Mouse (Mus musculus): ENCODE data around the gene Prkaa1. TPM values are rescaled to one million over a fixed set of nuclear protein-coding genes. Genes with fewer than 3 reads are reported as not detected.

Prkaa1 gene
- polyA plus RNA-seq, 1 experiment from 2014 or later = 16.8 TPM

DNA sequence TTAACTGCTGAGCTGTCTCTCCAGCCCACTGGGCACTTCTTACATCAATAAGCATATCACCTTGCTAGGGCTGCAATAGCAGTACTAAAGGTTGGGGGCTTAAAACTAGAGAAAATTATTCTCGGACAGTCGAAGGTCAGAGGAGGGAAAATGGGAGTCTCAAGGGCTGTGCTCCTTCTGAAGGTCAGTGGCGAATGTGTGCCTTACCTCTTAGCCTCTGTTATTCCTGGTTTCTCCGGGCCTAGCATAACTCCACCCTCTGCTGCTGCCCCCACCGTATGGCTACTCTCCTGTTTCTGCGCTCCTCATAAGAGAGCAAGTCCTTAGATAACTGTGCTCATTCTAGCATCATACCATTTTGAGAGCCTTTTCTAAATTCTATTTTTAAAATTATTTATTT is 8.5 kb downstream of the Prkaa1 start:
- no peaks in the 10 kb centered on the region for H3K27me3 ChIP-seq
- H3K4me3 ChIP-seq = no peak overlapping the region
- H3K27ac ChIP-seq = no peak overlapping the region
- 93% methylated on average over 6 of the region's 6 CpGs for whole genome bisulfite sequencing
- H3K9ac ChIP-seq = no peak overlapping the region
- peaks cover 38% of the 10 kb centered on the region for H3K4me1 ChIP-seq
- no peaks in the 10 kb centered on the region for H3K36me3 ChIP-seq
- no peaks in the 10 kb centered on the region for H3K9me3 ChIP-seq
- no peak for ATAC-seq (ENCODE audit: low FRiP score, low read depth)
- no peak overlapping the region for H3K4me2 ChIP-seq (replicated peaks)

DNA sequence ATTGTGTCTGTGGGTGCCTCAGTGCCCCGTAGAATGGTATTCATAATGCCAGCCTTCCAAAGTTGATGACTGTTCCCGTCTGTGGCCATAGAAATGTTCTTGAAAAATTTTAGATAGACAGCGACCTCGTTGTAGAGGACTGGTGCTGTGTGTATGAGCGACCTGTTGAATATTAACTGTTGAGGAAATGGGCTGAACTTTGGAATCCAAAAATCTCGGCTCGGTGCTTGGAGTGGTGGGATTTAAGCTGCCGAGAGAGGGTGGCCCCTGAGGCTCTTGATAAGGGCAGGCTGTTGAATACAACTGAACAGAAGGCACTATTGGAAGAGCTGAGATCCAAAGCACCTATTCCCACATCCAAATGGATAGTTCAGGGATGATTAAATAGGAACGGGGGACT is 11.0 kb downstream of the Prkaa1 start:
- Histone ChIP-seq H3K4me1 (peaks cover 18% of the 10 kb centered on the region), H3K9ac (no peak overlapping the region), H3K4me3 (no peak overlapping the region), H3K9me3 (no peaks in the 10 kb centered on the region), H3K36me3 (no peaks in the 10 kb centered on the region), H3K4me2 (replicated peaks) (no peak overlapping the region), H3K27ac (no peak overlapping the region), H3K27me3 (no peaks in the 10 kb centered on the region)
- WGBS = 84% methylated on average over 9 of the region's 9 CpGs
- ATAC-seq (ENCODE audit: low FRiP score, low read depth) = no peak

DNA sequence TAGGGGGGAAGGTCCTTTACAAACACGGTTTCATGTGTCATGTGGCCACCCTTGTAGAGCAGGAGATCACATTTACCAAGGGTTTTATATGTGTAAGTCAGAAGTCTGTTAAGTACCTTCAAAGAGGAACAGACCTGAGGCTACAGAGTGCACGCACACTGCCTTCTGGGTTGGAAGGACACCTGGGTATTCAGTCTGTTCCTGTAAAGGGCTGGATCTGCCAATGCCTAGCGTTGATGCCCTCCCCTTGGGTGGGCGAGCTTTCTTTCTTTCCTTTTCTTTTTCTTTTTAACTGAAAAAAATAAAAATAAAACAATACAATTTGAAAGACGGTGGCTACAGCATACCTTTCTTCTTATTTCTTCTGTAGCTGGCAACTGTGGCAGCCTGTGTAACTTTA is 11.4 kb downstream of the Prkaa1 start:
- no peak overlapping the region for H3K4me2 ChIP-seq (replicated peaks)
- no peak overlapping the region for H3K27ac ChIP-seq
- H3K27me3 ChIP-seq = no peaks in the 10 kb centered on the region
- H3K4me3 ChIP-seq = no peak overlapping the region
- H3K36me3 ChIP-seq = peaks cover 1% of the 10 kb centered on the region; the same call in 1 of the 2 replicates
- H3K4me1 ChIP-seq = peaks cover 15% of the 10 kb centered on the region
- WGBS = 55% methylated on average over 5 of the region's 5 CpGs
- no peaks in the 10 kb centered on the region for H3K9me3 ChIP-seq
- H3K9ac ChIP-seq = no peak overlapping the region
- ATAC-seq (ENCODE audit: low FRiP score, low read depth) = no peak

DNA sequence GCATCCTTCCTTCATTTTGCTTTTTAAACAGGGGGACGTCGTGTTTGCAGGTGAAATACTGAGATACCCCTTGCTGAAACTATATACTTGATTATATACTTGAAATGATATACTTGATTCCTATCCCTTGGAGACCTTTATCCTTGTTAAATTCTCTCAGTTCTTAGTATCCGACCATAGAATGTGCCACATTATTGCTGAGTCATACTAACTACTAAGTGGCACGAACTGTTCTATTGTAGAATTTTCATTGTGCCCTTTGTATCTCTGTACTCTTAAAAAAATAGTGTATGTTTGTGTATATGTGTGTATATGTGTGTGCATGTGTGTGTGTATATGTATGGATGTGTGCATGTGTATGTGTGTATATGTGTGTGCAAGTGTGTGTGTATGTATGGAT is 12.7 kb downstream of the Prkaa1 start:
- no peak overlapping the region for H3K4me3 ChIP-seq
- H3K4me1 ChIP-seq = peaks cover 13% of the 10 kb centered on the region
- H3K27ac ChIP-seq = no peak overlapping the region
- H3K27me3 ChIP-seq = no peaks in the 10 kb centered on the region
- no peak overlapping the region for H3K4me2 ChIP-seq (replicated peaks)
- peaks cover 9% of the 10 kb centered on the region for H3K36me3 ChIP-seq
- ATAC-seq (ENCODE audit: low FRiP score, low read depth) = no peak
- H3K9me3 ChIP-seq = no peaks in the 10 kb centered on the region
- WGBS = 89% methylated on average over 4 of the region's 4 CpGs
- no peak overlapping the region for H3K9ac ChIP-seq

DNA sequence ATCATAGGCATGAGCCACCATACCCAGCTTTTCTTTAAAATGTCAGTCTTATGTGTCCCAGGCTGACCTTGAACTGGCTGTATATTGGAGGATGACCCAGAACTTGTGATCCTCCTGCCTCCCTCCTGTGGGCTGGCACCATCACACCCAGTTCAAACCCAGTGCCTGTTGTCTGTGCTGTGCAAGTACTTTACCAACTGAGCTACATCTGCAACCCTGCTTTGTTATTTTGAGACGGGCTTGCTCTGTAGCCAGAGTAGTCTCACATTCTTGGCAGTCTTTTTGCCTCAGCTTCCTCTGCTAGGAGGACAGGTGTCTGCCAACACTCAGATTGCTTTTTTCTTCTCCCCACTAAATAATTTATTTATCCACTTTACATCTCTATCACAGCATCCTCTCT is 13.7 kb downstream of the Prkaa1 start:
- ATAC-seq (ENCODE audit: low FRiP score, low read depth) = no peak
- Histone ChIP-seq H3K27me3 (no peaks in the 10 kb centered on the region), H3K9ac (no peak overlapping the region), H3K4me3 (no peak overlapping the region), H3K4me1 (peaks cover 13% of the 10 kb centered on the region), H3K9me3 (no peaks in the 10 kb centered on the region), H3K36me3 (peaks cover 16% of the 10 kb centered on the region), H3K27ac (no peak overlapping the region), H3K4me2 (replicated peaks) (no peak overlapping the region)
- 77% methylated on average over 1 of the region's 1 CpGs for WGBS

DNA sequence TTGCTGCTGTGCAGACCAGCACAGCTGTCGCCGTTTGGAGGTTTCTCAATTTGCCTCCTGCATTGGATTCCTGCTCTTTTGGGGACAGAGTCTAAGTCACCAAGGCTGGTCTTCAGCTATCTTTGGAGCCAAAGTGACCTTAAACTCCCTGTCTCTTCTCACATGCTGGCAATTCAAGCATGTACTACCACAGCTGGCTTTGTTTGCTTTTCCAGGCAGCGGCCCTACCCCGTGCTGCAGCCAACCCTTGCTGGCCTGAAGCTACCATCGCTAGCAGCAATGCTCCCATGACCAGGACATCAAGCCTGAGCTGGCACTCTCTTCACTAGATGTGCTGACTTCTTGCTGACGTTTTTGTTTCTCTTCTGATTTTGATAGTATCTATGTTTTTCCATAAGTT is 15.2 kb downstream of the Prkaa1 start:
- H3K36me3 ChIP-seq = peaks cover 28% of the 10 kb centered on the region
- 85% methylated on average over 6 of the region's 6 CpGs for WGBS
- H3K4me3 ChIP-seq = no peak overlapping the region
- peaks cover 13% of the 10 kb centered on the region for H3K4me1 ChIP-seq
- H3K27ac ChIP-seq = no peak overlapping the region
- H3K9me3 ChIP-seq = no peaks in the 10 kb centered on the region
- no peak for ATAC-seq (ENCODE audit: low FRiP score, low read depth)
- H3K4me2 ChIP-seq (replicated peaks) = no peak overlapping the region
- H3K9ac ChIP-seq = no peak overlapping the region
- H3K27me3 ChIP-seq = no peaks in the 10 kb centered on the region

DNA sequence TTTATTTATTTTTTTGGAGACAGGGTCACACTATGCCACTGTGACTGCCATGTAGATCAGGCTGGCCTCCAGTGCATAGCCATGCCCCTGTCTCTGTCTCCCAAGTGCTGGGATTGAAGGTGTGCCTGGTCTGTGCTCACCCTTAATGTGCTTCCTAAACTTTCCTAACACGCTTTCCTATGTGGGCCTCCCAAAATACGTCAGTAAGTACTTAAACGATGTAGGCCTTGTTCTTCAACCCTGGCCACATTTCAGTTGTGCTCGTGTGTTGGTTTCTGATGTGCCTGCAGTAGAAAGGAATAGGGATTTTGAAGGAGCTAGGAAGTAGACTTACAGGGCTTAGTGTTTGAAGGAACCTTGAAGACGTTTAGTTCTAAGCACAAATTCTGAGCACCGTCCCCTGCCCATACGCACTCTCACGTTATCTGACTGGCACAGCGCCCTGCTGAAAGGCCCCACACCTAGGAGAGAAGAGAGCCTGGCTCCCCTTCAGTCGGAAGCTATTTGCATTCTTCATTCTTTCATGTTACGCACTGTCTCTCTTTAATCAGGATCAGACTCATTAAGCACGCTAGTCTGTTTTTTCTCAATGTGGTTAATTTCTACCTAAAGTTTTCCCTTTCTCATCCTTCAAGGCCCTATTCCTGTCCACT is 21.6 kb downstream of the Prkaa1 start:
- Histone ChIP-seq H3K9ac (no peak overlapping the region), H3K4me2 (replicated peaks) (no peak overlapping the region), H3K4me3 (no peak overlapping the region), H3K27me3 (no peaks in the 10 kb centered on the region), H3K4me1 (no peaks in the 10 kb centered on the region), H3K36me3 (peaks cover 76% of the 10 kb centered on the region), H3K27ac (no peak overlapping the region), H3K9me3 (no peaks in the 10 kb centered on the region)
- no peak for ATAC-seq (ENCODE audit: low FRiP score, low read depth)
- WGBS = 86% methylated on average over 12 of the region's 12 CpGs

DNA sequence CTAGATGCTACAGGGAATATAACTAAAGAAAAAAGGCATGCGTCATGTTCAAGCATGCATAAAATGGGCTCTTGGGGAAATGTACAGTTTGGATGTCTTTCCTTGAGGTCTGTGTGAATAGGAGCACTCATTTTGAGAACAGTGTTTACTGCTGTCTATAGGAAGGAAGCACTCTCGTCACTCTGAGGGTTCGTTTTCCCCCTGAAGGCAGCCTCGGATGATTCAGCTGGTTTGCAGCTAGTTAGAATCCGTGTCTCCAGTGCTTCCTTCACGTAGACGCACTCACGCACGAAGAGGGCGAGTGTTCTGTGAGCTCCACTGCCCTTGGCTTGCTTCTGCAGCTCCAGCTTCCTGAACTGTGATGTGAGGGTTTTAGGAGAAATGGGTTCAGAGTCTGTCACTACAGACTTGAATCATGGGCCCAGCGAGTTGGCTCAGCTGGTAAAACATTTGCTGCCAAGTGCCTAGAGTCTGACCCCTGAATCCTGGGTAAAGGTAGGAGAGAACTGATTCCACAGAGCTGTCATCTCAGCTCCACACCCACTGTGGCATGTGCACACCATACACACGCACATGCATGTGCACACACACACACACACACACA is 29.7 kb downstream of the Prkaa1 start:
- Histone ChIP-seq H3K27me3 (no peaks in the 10 kb centered on the region), H3K4me3 (no peak overlapping the region), H3K36me3 (peaks cover 73% of the 10 kb centered on the region), H3K4me1 (no peaks in the 10 kb centered on the region), H3K9me3 (no peaks in the 10 kb centered on the region), H3K27ac (no peak overlapping the region), H3K4me2 (replicated peaks) (no peak overlapping the region), H3K9ac (no peak overlapping the region)
- no peak for ATAC-seq (ENCODE audit: low FRiP score, low read depth)
- WGBS = 90% methylated on average over 12 of the region's 12 CpGs

DNA sequence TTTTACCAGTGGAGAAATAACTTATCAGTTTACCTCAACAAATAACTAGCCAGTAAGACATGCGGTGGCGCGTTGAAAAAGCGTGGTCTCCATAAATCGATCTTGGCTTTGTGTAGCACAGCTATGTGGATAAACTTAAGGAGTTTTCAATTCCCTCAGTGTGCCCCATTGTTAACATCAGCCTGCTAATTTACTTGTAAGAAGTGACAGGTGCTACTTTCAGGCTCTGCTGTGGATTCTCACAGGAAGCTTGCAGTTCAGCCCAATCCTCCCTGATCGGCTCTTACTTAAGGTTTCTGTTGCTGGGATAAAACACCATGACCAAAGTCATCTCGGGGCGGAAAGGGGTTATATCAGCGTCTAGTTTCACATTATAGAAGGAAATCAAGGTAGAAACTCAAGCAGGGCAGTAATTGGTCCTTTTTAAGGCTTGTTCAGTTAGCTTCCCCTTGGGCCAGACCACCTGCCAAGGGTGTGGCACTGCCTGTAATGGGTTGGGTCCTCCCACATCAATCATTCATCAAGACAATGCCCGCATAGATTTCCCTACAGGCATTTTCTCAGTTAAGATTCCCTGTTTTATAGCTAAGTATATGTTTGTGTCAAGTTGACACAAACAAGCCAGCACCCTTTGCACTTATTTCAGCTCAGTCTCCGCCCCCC is 41.1 kb downstream of the Prkaa1 start:
- Histone ChIP-seq H3K4me1 (peaks cover 14% of the 10 kb centered on the region), H3K9me3 (no peaks in the 10 kb centered on the region), H3K27me3 (no peaks in the 10 kb centered on the region), H3K9ac (peak overlapping the region; percentile 81), H3K27ac (peak overlapping the region; percentile 81), H3K36me3 (peaks cover 10% of the 10 kb centered on the region), H3K4me3 (peak overlapping the region; percentile 91), H3K4me2 (replicated peaks) (peak overlapping the region; percentile 79)
- 35% methylated on average over 11 of the region's 11 CpGs for whole genome bisulfite sequencing
- ATAC-seq (ENCODE audit: low FRiP score, low read depth) = peak; percentile 20; the same call in 1 of the 2 replicates

DNA sequence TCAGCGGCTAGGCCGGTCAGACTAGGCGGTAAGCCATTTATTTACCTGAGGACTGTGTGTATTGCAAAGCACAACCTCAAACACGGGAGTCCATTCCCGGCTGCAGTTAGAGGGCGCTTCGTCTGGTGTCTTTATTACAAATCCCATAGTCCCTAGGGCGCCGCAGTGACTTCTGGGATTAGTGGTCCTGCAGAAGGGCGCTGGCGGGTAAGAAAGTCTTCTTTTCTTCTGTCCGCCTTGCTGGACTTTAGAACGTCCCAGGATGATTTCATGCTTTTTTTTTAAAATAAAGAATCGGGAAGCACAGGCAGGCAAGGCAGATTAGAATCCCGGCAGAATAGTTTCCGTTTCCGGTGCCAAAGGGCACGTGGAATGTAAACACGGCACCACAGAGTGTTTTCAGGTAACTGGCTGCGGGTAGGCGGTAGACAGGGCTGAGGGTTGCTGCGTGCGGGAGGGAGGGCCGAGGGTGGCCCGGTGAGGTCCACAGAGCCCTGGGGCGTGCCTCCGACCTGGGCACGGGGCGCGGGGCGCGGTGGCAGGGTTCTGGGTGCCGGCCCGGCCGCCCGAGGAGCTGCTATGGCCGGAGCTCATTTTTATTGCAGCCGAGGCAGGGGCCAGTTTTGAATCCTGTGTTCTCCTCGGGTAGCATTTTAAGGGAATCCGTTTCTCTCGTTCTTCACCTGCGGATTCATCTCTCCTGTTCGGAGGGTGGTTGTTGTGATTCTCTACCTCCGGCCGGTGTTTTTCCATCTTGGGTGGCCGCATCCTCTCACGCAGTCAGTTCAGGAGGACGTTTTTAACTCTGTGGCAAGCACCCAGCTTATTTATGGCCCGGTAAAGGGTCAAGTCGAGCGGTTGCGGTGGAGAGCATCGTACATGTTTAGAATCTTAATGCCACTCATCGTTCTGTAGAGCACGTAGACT is 42.0 kb downstream of the Prkaa1 start, which contains the start of gene Ttc33:
Gene Ttc33, plus strand, starts transcription at position 160 of the 927 bp plus-strand sequence.
- ATAC-seq (ENCODE audit: low FRiP score, low read depth) = peak; percentile 86
- Histone ChIP-seq H3K36me3 (peaks cover 12% of the 10 kb centered on the region), H3K4me1 (peaks cover 14% of the 10 kb centered on the region), H3K4me2 (replicated peaks) (peak within 1 kb of the TSS; percentile 79), H3K27ac (peak within 1 kb of the TSS; percentile 81), H3K4me3 (peak within 1 kb of the TSS; percentile 91), H3K9ac (peak within 1 kb of the TSS; percentile 81), H3K27me3 (no peaks in the 10 kb centered on the region), H3K9me3 (no peaks in the 10 kb centered on the region)
- WGBS = under 1% methylated on average over 55 of the region's 55 CpGs

DNA sequence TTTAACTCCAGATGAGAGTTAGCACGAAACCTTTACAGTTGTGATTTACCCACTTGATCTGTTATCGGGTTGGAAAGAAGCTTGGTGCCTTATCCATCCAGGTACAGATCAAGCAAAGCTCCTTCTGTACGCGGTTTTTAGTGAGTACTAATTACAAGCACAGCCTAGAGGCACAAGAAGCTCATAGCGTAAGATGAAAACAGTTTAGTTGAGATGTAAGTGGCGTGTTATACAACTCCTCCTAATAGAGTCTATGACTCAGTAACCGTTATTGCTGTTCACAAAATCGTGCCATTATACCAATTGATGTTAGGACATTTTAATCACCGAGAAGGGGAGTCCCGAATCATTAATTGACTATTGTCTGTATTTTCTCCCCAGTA is 42.6 kb downstream of the Prkaa1 start:
- H3K27me3 ChIP-seq = no peaks in the 10 kb centered on the region
- no peaks in the 10 kb centered on the region for H3K9me3 ChIP-seq
- peaks cover 14% of the 10 kb centered on the region for H3K4me1 ChIP-seq
- peak overlapping the region; percentile 79 for H3K4me2 ChIP-seq (replicated peaks)
- WGBS = 32% methylated on average over 10 of the region's 10 CpGs
- peaks cover 17% of the 10 kb centered on the region for H3K36me3 ChIP-seq
- peak overlapping the region; percentile 91 for H3K4me3 ChIP-seq
- ATAC-seq (ENCODE audit: low FRiP score, low read depth) = no peak
- peak overlapping the region; percentile 81 for H3K9ac ChIP-seq
- no peak overlapping the region for H3K27ac ChIP-seq

DNA sequence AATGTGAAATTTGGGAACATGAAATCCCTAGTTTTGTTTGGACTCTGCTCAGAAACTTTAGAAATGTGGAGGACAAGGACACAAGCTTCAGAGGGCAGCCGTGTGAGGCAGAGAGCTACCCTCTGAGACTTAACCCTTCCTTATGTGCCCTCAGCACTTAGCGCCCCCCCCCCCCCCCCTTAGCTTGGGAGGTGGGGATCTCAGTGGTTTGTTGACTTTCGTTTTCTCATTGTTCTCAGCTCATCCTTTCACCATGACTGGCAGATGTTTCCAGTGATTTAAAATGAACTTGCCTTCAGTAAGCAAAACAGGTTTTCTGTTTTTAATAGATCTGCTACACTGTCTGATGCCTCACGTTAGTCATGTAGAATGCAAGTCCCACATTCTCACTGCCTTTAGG is 43.5 kb downstream of the Prkaa1 start:
- Histone ChIP-seq H3K27ac (no peak overlapping the region), H3K4me2 (replicated peaks) (no peak overlapping the region), H3K9me3 (no peaks in the 10 kb centered on the region), H3K4me1 (peaks cover 14% of the 10 kb centered on the region), H3K36me3 (peaks cover 25% of the 10 kb centered on the region), H3K4me3 (no peak overlapping the region), H3K27me3 (no peaks in the 10 kb centered on the region), H3K9ac (no peak overlapping the region)
- ATAC-seq (ENCODE audit: low FRiP score, low read depth) = no peak
- WGBS = 52% methylated on average over 4 of the region's 4 CpGs

Data from limb, embryonic 13.5 days (tissue).